Mouse (Mus musculus): Measurements from ENCODE around the gene Spdye4a. TPM values are rescaled to one million over a fixed set of nuclear protein-coding genes. Genes with fewer than 3 reads are reported as not detected.
A peak's percentile ranks its signal among the peaks of the same experiment; 100 is the strongest.

Spdye4a gene
- polyA plus RNA-seq, 1 experiment from 2014 or later = not detected

DNA sequence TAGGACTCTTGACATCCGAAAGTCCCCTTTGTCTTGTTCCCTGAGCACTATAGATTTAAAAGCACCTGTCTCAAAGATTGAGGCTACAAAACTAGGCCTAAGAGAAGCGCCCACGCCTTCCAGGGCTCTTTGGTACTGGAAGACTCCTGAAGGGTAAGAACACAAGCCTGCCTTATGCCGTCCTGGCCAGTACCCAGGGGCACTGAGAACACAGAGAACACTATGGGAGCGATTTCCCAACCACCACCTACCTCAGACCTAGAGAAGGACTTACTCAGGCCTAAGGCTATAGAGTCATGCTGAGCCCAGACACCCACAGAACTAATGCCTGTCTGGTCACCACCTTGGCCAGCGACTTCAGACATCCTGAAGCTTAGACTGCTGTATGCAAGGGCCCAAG lies 40.1 kb upstream of the Spdye4a start:
- H3K4me2 ChIP-seq (ENCODE audit: low read depth, low read length) = no peak overlapping the region
- ATAC-seq (ENCODE audit: insufficient read depth, low FRiP score) = no peak
- H3K36me3 ChIP-seq (ENCODE audit: control insufficient read depth, insufficient read depth, low read length) = no peaks in the 10 kb centered on the region; the same call in 1 of the 2 replicates
- H3K9me3 ChIP-seq (replicated peaks; ENCODE audit: control insufficient read depth, low read length) = no peaks in the 10 kb centered on the region
- 83% methylated on average over 6 of the region's 6 CpGs for WGBS
- no peak overlapping the region for H3K9ac ChIP-seq (ENCODE audit: low read length)
- no peak overlapping the region for H3K27ac ChIP-seq (ENCODE audit: low read length)
- no peak overlapping the region for H3K4me3 ChIP-seq (replicated peaks; ENCODE audit: low read length)
- peaks cover 12% of the 10 kb centered on the region for H3K4me1 ChIP-seq (ENCODE audit: control insufficient read depth, insufficient read depth, low read length)
- H3K27me3 ChIP-seq (ENCODE audit: control insufficient read depth, insufficient read depth, low read length) = no peaks in the 10 kb centered on the region

DNA sequence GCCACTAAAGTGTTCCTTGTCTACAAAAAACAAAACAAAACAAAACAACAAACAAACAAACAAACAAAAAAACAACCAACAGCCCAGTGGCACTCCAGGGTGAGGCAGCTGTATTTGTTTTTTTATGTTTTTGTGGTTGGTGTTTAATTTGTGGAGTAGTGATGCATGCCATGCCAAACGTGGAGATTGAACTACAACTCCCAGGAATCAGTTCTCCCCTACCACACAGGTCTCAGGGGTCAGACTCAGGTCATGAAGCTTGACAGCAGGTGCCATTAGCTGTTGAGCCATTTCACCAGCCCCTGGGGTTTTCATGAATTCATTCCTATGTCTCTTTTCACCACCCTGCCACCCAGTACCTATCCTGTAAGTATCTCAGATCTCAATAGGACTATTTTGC lies 38.7 kb upstream of the Spdye4a start:
- Histone ChIP-seq H3K9me3 (replicated peaks; ENCODE audit: control insufficient read depth, low read length) (no peaks in the 10 kb centered on the region), H3K27ac (ENCODE audit: low read length) (no peak overlapping the region), H3K27me3 (ENCODE audit: control insufficient read depth, insufficient read depth, low read length) (no peaks in the 10 kb centered on the region), H3K4me1 (ENCODE audit: control insufficient read depth, insufficient read depth, low read length) (peaks cover 7% of the 10 kb centered on the region), H3K4me3 (replicated peaks; ENCODE audit: low read length) (no peak overlapping the region), H3K4me2 (ENCODE audit: low read depth, low read length) (no peak overlapping the region), H3K9ac (ENCODE audit: low read length) (no peak overlapping the region), H3K36me3 (ENCODE audit: control insufficient read depth, insufficient read depth, low read length) (no peaks in the 10 kb centered on the region; the same call in 1 of the 2 replicates)
- no peak for ATAC-seq (ENCODE audit: insufficient read depth, low FRiP score)
- WGBS = 43% methylated on average over 1 of the region's 1 CpGs

GRCm38 (mm10) chr5:143264689-143265088 lies 38.0 kb upstream of the Spdye4a start:
- Histone ChIP-seq H3K4me2 (ENCODE audit: low read depth, low read length) (no peak overlapping the region), H3K9me3 (replicated peaks; ENCODE audit: control insufficient read depth, low read length) (no peaks in the 10 kb centered on the region), H3K36me3 (ENCODE audit: control insufficient read depth, insufficient read depth, low read length) (no peaks in the 10 kb centered on the region; the same call in 1 of the 2 replicates), H3K27ac (ENCODE audit: low read length) (no peak overlapping the region), H3K4me1 (ENCODE audit: control insufficient read depth, insufficient read depth, low read length) (peaks cover 4% of the 10 kb centered on the region; the same call in 1 of the 2 replicates), H3K9ac (ENCODE audit: low read length) (no peak overlapping the region), H3K4me3 (replicated peaks; ENCODE audit: low read length) (no peak overlapping the region), H3K27me3 (ENCODE audit: control insufficient read depth, insufficient read depth, low read length) (no peaks in the 10 kb centered on the region)
- 80% methylated on average over 10 of the region's 10 CpGs for WGBS
- ATAC-seq (ENCODE audit: insufficient read depth, low FRiP score) = no peak

GRCm38 (mm10) chr5:143261636-143262035 lies 34.9 kb upstream of the Spdye4a start:
- WGBS = 91% methylated on average over 8 of the region's 8 CpGs
- Histone ChIP-seq H3K27ac (ENCODE audit: low read length) (no peak overlapping the region), H3K9ac (ENCODE audit: low read length) (no peak overlapping the region), H3K4me3 (replicated peaks; ENCODE audit: low read length) (no peak overlapping the region), H3K27me3 (ENCODE audit: control insufficient read depth, insufficient read depth, low read length) (peaks cover 9% of the 10 kb centered on the region), H3K4me2 (ENCODE audit: low read depth, low read length) (no peak overlapping the region), H3K9me3 (replicated peaks; ENCODE audit: control insufficient read depth, low read length) (no peaks in the 10 kb centered on the region), H3K4me1 (ENCODE audit: control insufficient read depth, insufficient read depth, low read length) (no peaks in the 10 kb centered on the region), H3K36me3 (ENCODE audit: control insufficient read depth, insufficient read depth, low read length) (no peaks in the 10 kb centered on the region; the same call in 1 of the 2 replicates)
- ATAC-seq (ENCODE audit: insufficient read depth, low FRiP score) = no peak

- no peak overlapping the region for H3K4me2 ChIP-seq (ENCODE audit: low read depth, low read length)
- H3K9ac ChIP-seq (ENCODE audit: low read length) = no peak overlapping the region
- no peak overlapping the region for H3K27ac ChIP-seq (ENCODE audit: low read length)
- peaks cover 59% of the 10 kb centered on the region for H3K27me3 ChIP-seq (ENCODE audit: control insufficient read depth, insufficient read depth, low read length)
- peaks cover 18% of the 10 kb centered on the region for H3K36me3 ChIP-seq (ENCODE audit: control insufficient read depth, insufficient read depth, low read length)
- no peak overlapping the region for H3K4me3 ChIP-seq (replicated peaks; ENCODE audit: low read length)
- no peak for ATAC-seq (ENCODE audit: insufficient read depth, low FRiP score)
- WGBS = 88% methylated on average over 5 of the region's 5 CpGs
- 0 out of 2 replicates have a peak, but pooled peaks cover 11% of the 10 kb centered on the region for H3K4me1 ChIP-seq (ENCODE audit: control insufficient read depth, insufficient read depth, low read length)
- H3K9me3 ChIP-seq (replicated peaks; ENCODE audit: control insufficient read depth, low read length) = peaks cover 5% of the 10 kb centered on the region; the same call in 1 of the 2 replicates
These were observed 29.1 kb upstream of the Spdye4a start for GRCm38 (mm10) chr5:143255802-143256201.

DNA sequence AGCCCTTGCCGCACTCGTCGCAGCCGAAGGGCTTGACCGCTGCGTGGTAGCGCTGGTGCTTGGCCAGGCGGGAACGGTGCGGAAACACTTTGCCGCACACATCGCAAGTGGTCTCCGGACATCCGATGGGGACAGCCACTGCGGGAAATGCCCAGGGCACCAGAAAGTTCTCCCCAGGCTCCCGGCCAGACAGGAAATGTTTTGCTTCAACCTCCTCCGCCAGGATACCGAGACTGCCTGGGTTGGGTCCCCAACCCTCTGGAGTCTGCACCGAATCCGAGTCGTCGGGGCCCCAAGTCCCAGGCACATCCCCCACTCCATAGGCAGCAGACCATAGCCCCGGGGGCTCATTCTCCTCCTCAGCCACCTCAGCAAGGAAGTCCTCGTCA lies 28.4 kb upstream of the Spdye4a start:
- peaks cover 59% of the 10 kb centered on the region for H3K27me3 ChIP-seq (ENCODE audit: control insufficient read depth, insufficient read depth, low read length)
- H3K4me2 ChIP-seq (ENCODE audit: low read depth, low read length) = no peak overlapping the region
- no peak overlapping the region for H3K27ac ChIP-seq (ENCODE audit: low read length)
- WGBS = 53% methylated on average over 24 of the region's 24 CpGs
- H3K36me3 ChIP-seq (ENCODE audit: control insufficient read depth, insufficient read depth, low read length) = peaks cover 18% of the 10 kb centered on the region
- no peak overlapping the region for H3K4me3 ChIP-seq (replicated peaks; ENCODE audit: low read length)
- ATAC-seq (ENCODE audit: insufficient read depth, low FRiP score) = no peak
- H3K9me3 ChIP-seq (replicated peaks; ENCODE audit: control insufficient read depth, low read length) = peaks cover 5% of the 10 kb centered on the region; the same call in 1 of the 2 replicates
- H3K9ac ChIP-seq (ENCODE audit: low read length) = no peak overlapping the region
- 0 out of 2 replicates have a peak, but pooled peaks cover 11% of the 10 kb centered on the region for H3K4me1 ChIP-seq (ENCODE audit: control insufficient read depth, insufficient read depth, low read length)

GRCm38 (mm10) chr5:143254487-143255130 lies 27.9 kb upstream of the Spdye4a start:
- H3K27ac ChIP-seq (ENCODE audit: low read length) = no peak overlapping the region
- peaks cover 18% of the 10 kb centered on the region for H3K36me3 ChIP-seq (ENCODE audit: control insufficient read depth, insufficient read depth, low read length)
- no peak for ATAC-seq (ENCODE audit: insufficient read depth, low FRiP score)
- H3K9me3 ChIP-seq (replicated peaks; ENCODE audit: control insufficient read depth, low read length) = peaks cover 5% of the 10 kb centered on the region; the same call in 1 of the 2 replicates
- peaks cover 59% of the 10 kb centered on the region for H3K27me3 ChIP-seq (ENCODE audit: control insufficient read depth, insufficient read depth, low read length)
- H3K4me1 ChIP-seq (ENCODE audit: control insufficient read depth, insufficient read depth, low read length) = 0 out of 2 replicates have a peak, but pooled peaks cover 11% of the 10 kb centered on the region
- H3K4me3 ChIP-seq (replicated peaks; ENCODE audit: low read length) = no peak overlapping the region
- 35% methylated on average over 66 of the region's 66 CpGs for WGBS
- H3K4me2 ChIP-seq (ENCODE audit: low read depth, low read length) = no peak overlapping the region
- H3K9ac ChIP-seq (ENCODE audit: low read length) = no peak overlapping the region

- H3K27ac ChIP-seq (ENCODE audit: low read length) = no peak overlapping the region
- H3K4me3 ChIP-seq (replicated peaks; ENCODE audit: low read length) = peak overlapping the region; percentile 41
- 16% methylated on average over 81 of the region's 81 CpGs for WGBS
- peak overlapping the region; percentile 35; the same call in 1 of the 2 replicates for H3K9ac ChIP-seq (ENCODE audit: low read length)
- peaks cover 18% of the 10 kb centered on the region for H3K36me3 ChIP-seq (ENCODE audit: control insufficient read depth, insufficient read depth, low read length)
- 0 out of 2 replicates have a peak, but pooled peaks cover 11% of the 10 kb centered on the region for H3K4me1 ChIP-seq (ENCODE audit: control insufficient read depth, insufficient read depth, low read length)
- peaks cover 59% of the 10 kb centered on the region for H3K27me3 ChIP-seq (ENCODE audit: control insufficient read depth, insufficient read depth, low read length)
- peak overlapping the region; percentile 74 for H3K4me2 ChIP-seq (ENCODE audit: low read depth, low read length)
- peaks cover 5% of the 10 kb centered on the region; the same call in 1 of the 2 replicates for H3K9me3 ChIP-seq (replicated peaks; ENCODE audit: control insufficient read depth, low read length)
- no peak for ATAC-seq (ENCODE audit: insufficient read depth, low FRiP score)
These were observed 27.3 kb upstream of the Spdye4a start for GRCm38 (mm10) chr5:143253881-143254486.

Data from stomach, embryonic 16.5 days (tissue).